Mouse (Mus musculus): ENCODE measurements at regions not wholly inside any gene's neighbourhood (a gene's known extent, or its start where the extent isn't known, plus 50 kb on each side); places are given as distances from the start of the nearest gene placed in this dataset.
A peak's percentile ranks its signal among the peaks of the same experiment; 100 is the strongest.

DNA sequence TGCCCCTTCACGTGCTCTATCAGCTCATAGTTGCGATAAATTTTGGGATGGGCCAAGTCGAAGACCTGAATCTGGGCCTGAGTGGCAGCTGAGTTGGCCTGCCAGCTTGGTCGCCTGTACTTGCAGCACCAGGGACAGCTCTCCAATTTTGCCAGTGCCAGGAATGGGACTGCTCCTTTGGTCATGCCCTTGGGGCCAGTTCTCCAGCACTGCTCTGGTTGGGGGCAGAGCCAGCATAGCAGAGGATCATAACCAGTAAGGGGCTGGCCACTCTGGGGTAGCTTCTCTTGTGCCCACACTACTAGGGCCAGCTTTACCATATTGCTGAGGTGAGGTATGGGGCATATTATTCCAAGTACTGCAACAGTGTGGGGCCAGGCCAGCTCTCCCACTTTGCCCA lies 397.0 kb upstream of the Cadm2 start:
- Histone ChIP-seq H3K4me1 (replicated peaks) (no peaks in the 10 kb centered on the region), H3K27me3 (no peaks in the 10 kb centered on the region), H3K9ac (no peak overlapping the region), H3K27ac (replicated peaks) (no peak overlapping the region), H3K4me2 (no peak overlapping the region), H3K36me3 (no peaks in the 10 kb centered on the region), H3K9me3 (no peaks in the 10 kb centered on the region), H3K4me3 (no peak overlapping the region)
- WGBS, result 73% methylated on average over 4 of the region's 4 CpGs
- ATAC-seq (ENCODE audit: low FRiP score, low read depth), result no peak

DNA sequence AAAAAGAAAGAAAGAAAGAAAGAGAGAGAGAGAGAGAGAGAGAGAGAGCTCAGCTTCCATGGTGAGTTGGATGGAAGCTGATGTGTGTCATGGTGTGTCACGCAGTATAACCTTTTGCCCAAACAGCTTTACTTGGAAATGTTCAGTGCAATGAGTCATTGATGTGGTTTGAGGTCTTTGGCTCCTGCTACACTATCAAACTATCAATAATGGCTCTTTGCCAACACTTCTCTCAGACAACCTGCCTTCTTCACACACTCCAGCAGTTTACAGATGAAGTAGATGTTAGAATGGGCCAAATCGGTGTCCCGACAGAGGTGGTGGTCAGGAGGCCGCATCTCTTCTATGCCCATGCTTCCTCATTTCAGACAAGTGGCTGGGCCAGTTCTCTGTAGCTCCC lies 369.0 kb upstream of the Cadm2 start:
- no peak for ATAC-seq (ENCODE audit: low FRiP score, low read depth)
- no peaks in the 10 kb centered on the region for H3K27me3 ChIP-seq
- no peaks in the 10 kb centered on the region for H3K9me3 ChIP-seq
- H3K9ac ChIP-seq, result no peak overlapping the region
- no peaks in the 10 kb centered on the region for H3K36me3 ChIP-seq
- H3K27ac ChIP-seq (replicated peaks), result no peak overlapping the region
- H3K4me3 ChIP-seq, result no peak overlapping the region
- no peaks in the 10 kb centered on the region for H3K4me1 ChIP-seq (replicated peaks)
- 98% methylated on average over 4 of the region's 4 CpGs for WGBS
- no peak overlapping the region for H3K4me2 ChIP-seq

DNA sequence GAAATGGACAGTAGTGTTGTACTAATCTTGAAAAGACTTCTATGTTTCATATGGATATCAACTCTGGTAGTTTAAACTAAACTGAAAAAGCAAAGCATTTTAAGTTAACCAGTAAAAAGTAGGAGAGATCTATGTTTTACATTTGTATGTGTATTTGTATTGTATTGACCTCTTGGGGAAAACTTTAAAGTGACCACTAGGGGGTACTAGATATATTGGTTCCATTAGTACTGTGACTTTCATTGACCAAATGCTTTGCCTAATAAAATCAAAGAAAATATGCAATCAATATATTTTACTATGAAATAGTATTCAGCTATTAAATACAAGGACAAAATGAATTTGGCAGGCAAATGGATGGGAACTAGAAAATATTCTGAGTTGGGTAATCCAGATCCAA lies 355.9 kb upstream of the Cadm2 start:
- Histone ChIP-seq H3K4me2 (no peak overlapping the region), H3K27me3 (no peaks in the 10 kb centered on the region), H3K27ac (replicated peaks) (no peak overlapping the region), H3K9ac (no peak overlapping the region), H3K4me3 (no peak overlapping the region), H3K36me3 (no peaks in the 10 kb centered on the region), H3K9me3 (no peaks in the 10 kb centered on the region), H3K4me1 (replicated peaks) (no peaks in the 10 kb centered on the region)
- no peak for ATAC-seq (ENCODE audit: low FRiP score, low read depth)

DNA sequence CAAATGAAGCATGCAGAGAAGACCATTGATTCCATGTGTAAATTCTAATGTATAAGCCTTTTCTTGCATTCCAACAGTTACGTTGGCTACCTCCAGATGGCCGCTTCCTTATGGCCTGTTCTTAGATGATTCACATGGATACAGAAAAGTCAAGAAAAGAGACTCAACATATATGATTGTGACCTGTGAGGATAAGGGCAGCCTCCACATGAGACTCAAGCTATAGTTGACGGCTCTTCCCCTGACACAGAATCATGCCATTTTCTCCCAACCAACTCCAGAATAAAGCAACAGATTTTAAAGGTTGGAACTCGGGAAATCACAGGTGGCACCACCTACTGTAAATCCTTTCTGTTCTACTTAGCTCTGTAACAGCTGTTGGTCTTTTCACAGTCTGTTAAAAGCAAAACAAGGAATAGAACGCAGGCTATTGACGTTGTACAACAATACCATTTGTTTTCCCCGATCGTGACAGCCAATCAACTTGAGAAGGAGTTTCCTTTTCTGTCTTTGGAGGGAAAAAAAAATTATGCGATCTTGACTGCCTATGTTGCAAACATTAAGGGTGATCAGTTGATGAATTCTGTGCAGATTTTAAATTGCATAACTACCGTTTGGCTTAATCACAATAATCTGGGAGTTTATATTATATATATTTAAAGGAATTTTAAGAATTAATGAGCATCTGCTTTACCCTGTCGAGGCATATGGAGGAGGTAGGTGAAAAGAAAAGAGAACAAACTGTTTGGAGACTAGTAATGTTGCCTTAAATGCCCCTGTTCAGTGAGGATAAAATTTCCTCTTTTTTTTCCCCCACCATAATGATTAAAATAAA lies 347.8 kb upstream of the Cadm2 start:
- Histone ChIP-seq H3K27ac (replicated peaks) (no peak overlapping the region), H3K27me3 (no peaks in the 10 kb centered on the region), H3K36me3 (no peaks in the 10 kb centered on the region), H3K9me3 (no peaks in the 10 kb centered on the region), H3K4me3 (no peak overlapping the region), H3K4me2 (no peak overlapping the region), H3K4me1 (replicated peaks) (no peaks in the 10 kb centered on the region), H3K9ac (no peak overlapping the region)
- 77% methylated on average over 11 of the region's 11 CpGs for WGBS
- no peak for ATAC-seq (ENCODE audit: low FRiP score, low read depth)

DNA sequence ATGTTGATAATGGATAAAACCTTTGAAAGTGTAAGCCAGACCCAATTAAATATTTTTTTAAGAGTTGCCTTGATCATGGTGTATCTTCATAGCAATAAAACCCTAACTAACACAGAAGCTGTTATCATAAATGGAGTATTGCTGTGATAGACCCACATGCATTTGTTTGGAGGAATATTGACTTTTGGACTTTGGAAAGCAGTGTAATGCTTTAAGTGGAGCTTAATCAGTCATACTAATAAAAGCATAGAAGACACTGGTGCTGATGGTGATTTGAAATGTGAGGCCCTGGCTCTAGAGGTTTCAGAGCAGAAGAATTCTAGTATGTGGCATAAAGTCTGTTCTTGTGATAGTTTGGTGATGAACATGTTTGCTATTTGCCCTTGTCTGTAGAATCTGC lies 328.4 kb upstream of the Cadm2 start:
- no peak overlapping the region for H3K27ac ChIP-seq (replicated peaks)
- H3K36me3 ChIP-seq, result no peaks in the 10 kb centered on the region
- no peaks in the 10 kb centered on the region for H3K27me3 ChIP-seq
- no peaks in the 10 kb centered on the region for H3K9me3 ChIP-seq
- no peak for ATAC-seq (ENCODE audit: low FRiP score, low read depth)
- no peaks in the 10 kb centered on the region for H3K4me1 ChIP-seq (replicated peaks)
- H3K4me3 ChIP-seq, result no peak overlapping the region
- H3K9ac ChIP-seq, result no peak overlapping the region
- H3K4me2 ChIP-seq, result no peak overlapping the region

DNA sequence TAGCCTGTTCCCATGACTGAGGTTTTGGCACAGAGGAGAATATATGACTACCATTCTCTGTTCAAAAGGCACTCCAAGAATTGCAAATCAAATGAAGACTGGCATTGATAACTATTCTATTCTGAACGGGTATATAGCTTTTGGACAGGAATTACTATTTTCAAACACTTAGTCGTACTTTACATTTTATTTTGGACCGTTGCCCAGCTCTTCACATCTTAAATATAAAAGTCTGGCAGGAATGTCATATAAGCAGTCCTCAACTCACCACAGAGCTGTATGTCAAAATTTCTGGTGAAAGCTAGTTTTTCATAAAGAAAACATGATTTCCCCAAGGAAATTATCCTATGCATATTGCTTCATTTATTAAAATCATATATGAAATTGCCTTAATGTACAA lies 323.7 kb upstream of the Cadm2 start:
- WGBS, result 85% methylated on average over 3 of the region's 3 CpGs
- Histone ChIP-seq H3K4me1 (replicated peaks) (no peaks in the 10 kb centered on the region), H3K36me3 (no peaks in the 10 kb centered on the region), H3K27me3 (no peaks in the 10 kb centered on the region), H3K9me3 (no peaks in the 10 kb centered on the region), H3K27ac (replicated peaks) (no peak overlapping the region), H3K9ac (no peak overlapping the region), H3K4me3 (no peak overlapping the region), H3K4me2 (no peak overlapping the region)
- ATAC-seq (ENCODE audit: low FRiP score, low read depth), result no peak

DNA sequence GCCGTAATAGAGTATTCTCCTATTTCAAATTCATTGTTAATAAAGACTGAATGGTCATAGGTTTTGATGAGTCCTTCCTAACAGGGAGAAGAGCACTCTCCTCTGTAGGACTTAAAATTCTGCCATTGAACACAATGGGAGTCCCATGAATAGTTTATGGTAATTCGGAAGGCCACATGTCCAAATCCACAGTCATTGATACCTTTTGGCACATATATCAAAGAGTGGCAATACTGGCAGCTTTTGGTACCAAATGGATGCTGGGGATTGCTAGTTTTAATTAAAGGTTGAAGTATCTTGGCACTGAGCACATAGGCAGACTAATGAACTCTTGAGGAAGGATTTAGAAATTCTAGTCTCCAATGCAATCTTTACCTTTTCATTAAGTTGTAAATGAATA lies 298.5 kb upstream of the Cadm2 start:
- H3K4me2 ChIP-seq, result no peak overlapping the region
- no peaks in the 10 kb centered on the region for H3K27me3 ChIP-seq
- no peaks in the 10 kb centered on the region for H3K9me3 ChIP-seq
- no peak overlapping the region for H3K4me3 ChIP-seq
- no peak overlapping the region for H3K9ac ChIP-seq
- H3K4me1 ChIP-seq (replicated peaks), result no peaks in the 10 kb centered on the region
- no peak overlapping the region for H3K27ac ChIP-seq (replicated peaks)
- H3K36me3 ChIP-seq, result no peaks in the 10 kb centered on the region
- ATAC-seq (ENCODE audit: low FRiP score, low read depth), result no peak
- WGBS, result 79% methylated on average over 2 of the region's 2 CpGs

DNA sequence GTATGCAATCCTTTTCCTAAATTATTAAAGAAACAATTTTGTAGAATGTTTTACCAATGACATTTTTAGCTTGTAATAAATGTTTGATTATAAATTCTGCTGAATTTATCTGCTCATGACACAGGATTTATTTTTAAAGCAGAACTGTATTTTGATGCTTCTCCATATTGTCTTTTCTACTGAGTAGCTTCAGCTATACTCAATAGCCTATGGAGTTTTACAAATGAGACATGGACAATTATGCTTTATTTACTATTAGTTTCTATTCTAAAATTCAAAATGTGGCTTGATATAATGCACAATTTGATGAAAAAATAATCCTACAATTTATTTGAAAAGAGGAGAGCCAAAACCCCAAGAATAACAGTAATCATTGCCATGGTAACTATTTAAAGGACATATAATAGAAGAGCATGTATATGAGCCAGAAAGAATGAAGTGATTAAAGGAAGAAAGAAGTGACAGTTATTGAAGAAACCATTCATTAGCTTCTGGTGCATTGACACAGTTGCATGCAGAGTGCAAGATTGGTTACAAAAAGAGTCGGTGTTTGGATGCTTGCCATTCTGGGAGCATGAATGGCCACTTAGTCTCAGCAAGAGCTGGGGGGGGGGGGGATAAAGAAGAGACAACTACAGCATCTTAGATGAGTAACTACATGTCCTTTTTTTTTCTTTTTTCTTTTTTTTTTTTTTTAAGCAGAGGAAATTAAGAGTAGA lies 250.8 kb upstream of the Cadm2 start:
- Histone ChIP-seq H3K4me2 (no peak overlapping the region), H3K9ac (no peak overlapping the region), H3K4me1 (replicated peaks) (no peaks in the 10 kb centered on the region), H3K27ac (replicated peaks) (no peak overlapping the region), H3K9me3 (no peaks in the 10 kb centered on the region), H3K27me3 (no peaks in the 10 kb centered on the region), H3K4me3 (no peak overlapping the region), H3K36me3 (no peaks in the 10 kb centered on the region)
- ATAC-seq (ENCODE audit: low FRiP score, low read depth), result peak; percentile 75; the same call in 1 of the 2 replicates
- 19% methylated on average over 1 of the region's 1 CpGs for WGBS

DNA sequence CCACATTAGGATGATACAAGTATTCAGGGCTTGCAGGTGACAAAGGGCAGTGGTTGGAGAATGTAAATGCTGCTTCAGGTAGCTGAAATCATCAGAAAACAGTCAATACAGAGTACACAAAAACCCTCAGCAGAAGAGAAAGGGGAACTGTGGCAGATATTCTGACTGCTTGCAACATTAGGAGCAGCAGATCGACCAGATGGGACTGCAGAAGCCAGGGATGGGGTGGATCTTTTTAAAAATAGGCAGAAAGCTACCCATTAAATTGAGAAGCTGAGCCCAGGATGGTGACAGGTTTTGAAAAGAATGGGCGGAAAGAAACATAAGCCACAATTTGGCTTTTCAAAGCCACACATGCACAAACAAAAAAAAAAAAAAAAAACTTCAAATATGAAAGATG lies 229.5 kb upstream of the Cadm2 start:
- no peak overlapping the region for H3K9ac ChIP-seq
- H3K36me3 ChIP-seq, result no peaks in the 10 kb centered on the region
- no peak for ATAC-seq (ENCODE audit: low FRiP score, low read depth)
- H3K4me3 ChIP-seq, result no peak overlapping the region
- no peak overlapping the region for H3K27ac ChIP-seq (replicated peaks)
- no peak overlapping the region for H3K4me2 ChIP-seq
- WGBS, result 60% methylated on average over 2 of the region's 2 CpGs
- no peaks in the 10 kb centered on the region for H3K9me3 ChIP-seq
- no peaks in the 10 kb centered on the region for H3K27me3 ChIP-seq
- H3K4me1 ChIP-seq (replicated peaks), result no peaks in the 10 kb centered on the region

DNA sequence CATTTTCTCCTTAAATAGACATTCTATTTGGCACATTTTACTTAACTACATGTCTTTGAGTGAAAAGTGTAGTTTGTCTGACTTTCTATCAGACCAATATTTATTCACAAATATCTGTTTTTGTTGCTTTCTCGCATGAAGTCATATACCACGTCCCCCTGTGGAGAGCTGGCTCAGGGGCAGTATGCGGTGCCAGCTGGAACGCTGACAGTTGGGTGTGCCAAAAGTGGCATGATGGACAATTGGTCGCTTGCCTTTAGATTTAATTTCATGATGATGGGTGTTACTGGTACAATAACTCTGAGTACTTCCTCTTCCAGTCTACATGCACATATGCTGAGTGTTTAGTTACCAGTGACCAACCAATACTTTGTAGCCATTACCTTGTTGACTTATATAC lies 223.8 kb upstream of the Cadm2 start:
- Histone ChIP-seq H3K9ac (no peak overlapping the region), H3K27ac (replicated peaks) (no peak overlapping the region), H3K4me2 (no peak overlapping the region), H3K9me3 (no peaks in the 10 kb centered on the region), H3K4me3 (no peak overlapping the region), H3K4me1 (replicated peaks) (no peaks in the 10 kb centered on the region), H3K36me3 (no peaks in the 10 kb centered on the region), H3K27me3 (no peaks in the 10 kb centered on the region)
- no peak for ATAC-seq (ENCODE audit: low FRiP score, low read depth)
- 62% methylated on average over 5 of the region's 5 CpGs for WGBS

DNA sequence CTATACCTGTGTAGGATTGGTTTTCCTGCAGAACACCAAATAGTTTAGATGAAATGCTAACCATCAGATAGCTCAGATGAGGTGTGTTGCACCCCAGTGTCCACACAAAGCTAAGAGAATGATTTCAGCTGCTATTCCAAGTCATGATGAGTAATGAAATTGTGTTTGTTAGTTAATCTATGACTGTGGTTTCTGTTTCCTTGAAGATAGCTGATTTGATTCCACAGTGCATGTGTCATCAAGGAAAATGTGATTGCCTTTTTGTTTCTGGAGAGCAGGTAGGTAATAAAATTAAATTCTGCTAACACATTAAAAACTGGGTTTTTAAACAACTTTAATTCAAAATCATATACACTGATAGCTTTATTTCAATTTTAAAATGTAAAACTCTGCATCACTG lies 176.5 kb upstream of the Cadm2 start:
- no peak overlapping the region for H3K4me2 ChIP-seq
- ATAC-seq (ENCODE audit: low FRiP score, low read depth), result no peak

DNA sequence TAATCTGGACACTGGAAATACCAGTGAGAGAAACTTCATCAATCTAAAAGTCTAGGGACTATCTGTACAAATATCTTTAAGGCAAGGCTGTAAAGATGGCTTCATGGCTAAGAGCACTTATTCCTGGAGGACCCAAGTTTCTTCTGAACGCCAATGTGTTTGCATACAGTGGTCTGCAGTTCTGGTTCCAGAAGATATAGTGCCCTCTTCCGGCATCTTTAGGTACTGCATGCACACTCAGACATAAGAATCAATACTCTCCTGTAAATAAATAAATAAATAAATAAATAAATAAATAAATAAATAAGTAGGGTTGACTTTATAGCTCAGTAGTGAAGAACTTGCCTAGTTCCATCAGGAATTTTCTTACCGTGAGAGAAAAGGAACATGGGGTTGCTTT lies 155.4 kb upstream of the Cadm2 start:
- H3K27me3 ChIP-seq, result no peaks in the 10 kb centered on the region
- WGBS, result 52% methylated on average over 3 of the region's 3 CpGs
- no peak overlapping the region for H3K4me3 ChIP-seq
- ATAC-seq (ENCODE audit: low FRiP score, low read depth), result no peak
- H3K4me1 ChIP-seq (replicated peaks), result no peaks in the 10 kb centered on the region
- no peaks in the 10 kb centered on the region for H3K9me3 ChIP-seq
- H3K27ac ChIP-seq (replicated peaks), result no peak overlapping the region
- no peak overlapping the region for H3K9ac ChIP-seq
- no peak overlapping the region for H3K4me2 ChIP-seq
- no peaks in the 10 kb centered on the region for H3K36me3 ChIP-seq

More for the DNA sequence above, 176.5 kb upstream of the Cadm2 start:
- H3K27me3 ChIP-seq, result no peaks in the 10 kb centered on the region
- H3K4me3 ChIP-seq, result no peak overlapping the region
- H3K9ac ChIP-seq, result no peak overlapping the region
- no peak overlapping the region for H3K27ac ChIP-seq (replicated peaks)
- H3K4me1 ChIP-seq (replicated peaks), result no peaks in the 10 kb centered on the region
- no peaks in the 10 kb centered on the region for H3K9me3 ChIP-seq
- H3K36me3 ChIP-seq, result no peaks in the 10 kb centered on the region

DNA sequence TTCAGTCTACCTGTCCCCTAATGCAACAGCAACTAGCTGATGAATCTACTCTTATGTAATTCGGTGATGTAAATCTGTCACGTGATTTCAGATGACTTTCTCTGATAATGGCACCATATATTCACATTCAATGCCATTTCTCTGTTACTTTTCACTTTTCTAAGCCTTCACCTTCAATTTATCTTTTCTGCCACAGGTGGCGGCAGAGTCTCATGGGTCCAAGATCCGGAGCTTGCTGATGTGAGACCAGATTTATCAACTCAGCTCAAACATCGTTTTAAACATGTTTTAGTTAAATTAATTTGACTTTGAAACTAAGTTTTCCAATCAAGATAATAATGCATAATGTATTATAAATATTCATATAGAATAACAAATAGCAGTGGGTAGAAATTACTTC lies 148.4 kb upstream of the Cadm2 start:
- WGBS, result 43% methylated on average over 5 of the region's 5 CpGs
- ATAC-seq (ENCODE audit: low FRiP score, low read depth), result no peak
- H3K36me3 ChIP-seq, result no peaks in the 10 kb centered on the region

More for the DNA sequence above, 148.4 kb upstream of the Cadm2 start:
- H3K27me3 ChIP-seq, result no peaks in the 10 kb centered on the region
- no peak overlapping the region for H3K27ac ChIP-seq (replicated peaks)
- H3K4me1 ChIP-seq (replicated peaks), result no peaks in the 10 kb centered on the region
- no peak overlapping the region for H3K4me3 ChIP-seq
- H3K9me3 ChIP-seq, result no peaks in the 10 kb centered on the region
- H3K9ac ChIP-seq, result no peak overlapping the region
- no peak overlapping the region for H3K4me2 ChIP-seq
